Mouse (Mus musculus): ENCODE data around the gene Tbxas1. TPM values are rescaled to one million over a fixed set of nuclear protein-coding genes. Genes with fewer than 3 reads are reported as not detected.

The Tbxas1 gene
- polyA plus RNA-seq, 1 experiment, result 1.2 TPM

- 84% methylated on average over 2 of the region's 2 CpGs for WGBS
- no peak for TF ChIP-seq CTCF (IDR thresholded peaks at IDR 0.05; ENCODE audit: borderline replicate concordance, insufficient read depth, low read depth, low read length)
- TF ChIP-seq POLR2A (IDR thresholded peaks at IDR 0.05; ENCODE audit: borderline replicate concordance, insufficient read depth, low read length), result no peak
- H3K4me3 ChIP-seq (replicated peaks; ENCODE audit: insufficient read depth, low read depth, low read length), result no peak overlapping the region
- no peak overlapping the region for H3K27ac ChIP-seq (ENCODE audit: insufficient read depth, low read length)
- H3K4me1 ChIP-seq (ENCODE audit: control insufficient read depth, insufficient read depth, low read length), result no peaks in the 10 kb centered on the region
- H3K27me3 ChIP-seq (ENCODE audit: control insufficient read depth, insufficient read depth, low read length), result no peaks in the 10 kb centered on the region
- no peak for DNase-seq
These were observed 14.9 kb upstream of the Tbxas1 start for GRCm38 (mm10) chr6:38860301-38860700.

GRCm38 (mm10) chr6:38863595-38863994 lies 11.6 kb upstream of the Tbxas1 start:
- no peak overlapping the region for H3K4me3 ChIP-seq (replicated peaks; ENCODE audit: insufficient read depth, low read depth, low read length)
- no peak overlapping the region for H3K27ac ChIP-seq (ENCODE audit: insufficient read depth, low read length)
- whole genome bisulfite sequencing, result 66% methylated on average over 3 of the region's 3 CpGs
- no peak for DNase-seq
- no peaks in the 10 kb centered on the region for H3K27me3 ChIP-seq (ENCODE audit: control insufficient read depth, insufficient read depth, low read length)
- no peaks in the 10 kb centered on the region for H3K4me1 ChIP-seq (ENCODE audit: control insufficient read depth, insufficient read depth, low read length)
- no peak for TF ChIP-seq POLR2A (IDR thresholded peaks at IDR 0.05; ENCODE audit: borderline replicate concordance, insufficient read depth, low read length)
- no peak for TF ChIP-seq CTCF (IDR thresholded peaks at IDR 0.05; ENCODE audit: borderline replicate concordance, insufficient read depth, low read depth, low read length)

GRCm38 (mm10) chr6:38865805-38866204 lies 9.4 kb upstream of the Tbxas1 start:
- H3K27me3 ChIP-seq (ENCODE audit: control insufficient read depth, insufficient read depth, low read length), result no peaks in the 10 kb centered on the region
- DNase-seq, result no peak
- TF ChIP-seq POLR2A (IDR thresholded peaks at IDR 0.05; ENCODE audit: borderline replicate concordance, insufficient read depth, low read length) (no peak), CTCF (IDR thresholded peaks at IDR 0.05; ENCODE audit: borderline replicate concordance, insufficient read depth, low read depth, low read length) (no peak)
- H3K4me1 ChIP-seq (ENCODE audit: control insufficient read depth, insufficient read depth, low read length), result no peaks in the 10 kb centered on the region
- no peak overlapping the region for H3K4me3 ChIP-seq (replicated peaks; ENCODE audit: insufficient read depth, low read depth, low read length)
- no peak overlapping the region for H3K27ac ChIP-seq (ENCODE audit: insufficient read depth, low read length)

- DNase-seq, result no peak
- Histone ChIP-seq H3K27me3 (ENCODE audit: control insufficient read depth, insufficient read depth, low read length) (no peaks in the 10 kb centered on the region), H3K4me1 (ENCODE audit: control insufficient read depth, insufficient read depth, low read length) (no peaks in the 10 kb centered on the region), H3K4me3 (replicated peaks; ENCODE audit: insufficient read depth, low read depth, low read length) (no peak overlapping the region), H3K27ac (ENCODE audit: insufficient read depth, low read length) (no peak overlapping the region)
- WGBS, result 90% methylated on average over 1 of the region's 1 CpGs
- TF ChIP-seq CTCF (IDR thresholded peaks at IDR 0.05; ENCODE audit: borderline replicate concordance, insufficient read depth, low read depth, low read length) (no peak), POLR2A (IDR thresholded peaks at IDR 0.05; ENCODE audit: borderline replicate concordance, insufficient read depth, low read length) (no peak)
These were observed 8.8 kb upstream of the Tbxas1 start for GRCm38 (mm10) chr6:38866357-38866756.

GRCm38 (mm10) chr6:38866761-38867160 lies 8.4 kb upstream of the Tbxas1 start:
- Histone ChIP-seq H3K27me3 (ENCODE audit: control insufficient read depth, insufficient read depth, low read length) (no peaks in the 10 kb centered on the region), H3K27ac (ENCODE audit: insufficient read depth, low read length) (no peak overlapping the region), H3K4me1 (ENCODE audit: control insufficient read depth, insufficient read depth, low read length) (no peaks in the 10 kb centered on the region), H3K4me3 (replicated peaks; ENCODE audit: insufficient read depth, low read depth, low read length) (no peak overlapping the region)
- no peak for TF ChIP-seq POLR2A (IDR thresholded peaks at IDR 0.05; ENCODE audit: borderline replicate concordance, insufficient read depth, low read length)
- no peak for TF ChIP-seq CTCF (IDR thresholded peaks at IDR 0.05; ENCODE audit: borderline replicate concordance, insufficient read depth, low read depth, low read length)
- WGBS, result 84% methylated on average over 2 of the region's 2 CpGs
- no peak for DNase-seq

DNA sequence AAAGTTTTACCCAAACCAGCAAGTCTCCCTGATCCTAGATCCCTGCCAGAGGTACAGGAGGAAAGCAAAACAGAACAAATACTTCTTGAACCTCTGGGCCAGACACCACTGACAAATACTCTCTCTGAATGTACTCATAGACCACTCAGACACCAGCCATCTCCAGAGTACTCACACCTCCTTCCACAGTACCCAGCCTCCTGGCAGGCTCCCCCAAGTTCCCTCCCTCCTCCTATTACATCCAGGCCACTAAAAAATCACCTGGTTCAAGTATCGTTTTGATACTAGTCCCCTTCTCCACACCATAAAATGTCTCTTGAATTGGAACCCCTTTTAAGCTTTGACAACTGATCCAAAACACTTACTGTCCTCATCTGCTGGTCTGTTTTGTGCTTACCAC lies 7.9 kb upstream of the Tbxas1 start:
- H3K27me3 ChIP-seq (ENCODE audit: control insufficient read depth, insufficient read depth, low read length), result no peaks in the 10 kb centered on the region
- TF ChIP-seq POLR2A (IDR thresholded peaks at IDR 0.05; ENCODE audit: borderline replicate concordance, insufficient read depth, low read length) (no peak), CTCF (IDR thresholded peaks at IDR 0.05; ENCODE audit: borderline replicate concordance, insufficient read depth, low read depth, low read length) (no peak)
- no peak for DNase-seq
- 71% methylated on average over 1 of the region's 1 CpGs for WGBS
- H3K4me1 ChIP-seq (ENCODE audit: control insufficient read depth, insufficient read depth, low read length), result no peaks in the 10 kb centered on the region
- no peak overlapping the region for H3K4me3 ChIP-seq (replicated peaks; ENCODE audit: insufficient read depth, low read depth, low read length)
- no peak overlapping the region for H3K27ac ChIP-seq (ENCODE audit: insufficient read depth, low read length)

- Histone ChIP-seq H3K4me3 (replicated peaks; ENCODE audit: insufficient read depth, low read depth, low read length) (no peak overlapping the region), H3K27me3 (ENCODE audit: control insufficient read depth, insufficient read depth, low read length) (no peaks in the 10 kb centered on the region), H3K27ac (ENCODE audit: insufficient read depth, low read length) (no peak overlapping the region), H3K4me1 (ENCODE audit: control insufficient read depth, insufficient read depth, low read length) (no peaks in the 10 kb centered on the region)
- WGBS, result 100% methylated on average over 1 of the region's 1 CpGs
- TF ChIP-seq CTCF (IDR thresholded peaks at IDR 0.05; ENCODE audit: borderline replicate concordance, insufficient read depth, low read depth, low read length) (no peak), POLR2A (IDR thresholded peaks at IDR 0.05; ENCODE audit: borderline replicate concordance, insufficient read depth, low read length) (no peak)
- no peak for DNase-seq
These were observed 6.2 kb upstream of the Tbxas1 start for GRCm38 (mm10) chr6:38868974-38869373.

DNA sequence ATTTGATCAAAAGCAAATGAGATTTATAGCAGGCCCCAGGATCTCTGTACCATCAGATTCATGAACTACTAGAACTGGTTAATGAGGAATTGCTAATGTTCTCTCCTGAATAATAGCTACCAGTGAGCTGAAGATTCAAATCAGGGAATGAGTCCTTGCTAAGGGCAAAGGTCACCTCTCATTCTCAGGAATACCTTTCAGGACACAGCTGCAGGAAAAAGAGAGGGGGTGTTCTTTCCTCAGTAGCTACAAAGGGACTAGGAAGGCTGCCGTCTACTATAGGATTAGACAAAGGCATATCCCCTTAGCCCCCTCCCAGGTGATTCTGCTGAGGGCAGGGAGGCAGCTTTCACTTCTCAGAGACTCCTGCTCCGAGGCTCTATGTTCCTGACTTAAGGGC lies 5.1 kb upstream of the Tbxas1 start:
- no peak overlapping the region for H3K4me3 ChIP-seq (replicated peaks; ENCODE audit: insufficient read depth, low read depth, low read length)
- no peaks in the 10 kb centered on the region for H3K27me3 ChIP-seq (ENCODE audit: control insufficient read depth, insufficient read depth, low read length)
- no peak for TF ChIP-seq POLR2A (IDR thresholded peaks at IDR 0.05; ENCODE audit: borderline replicate concordance, insufficient read depth, low read length)
- no peak for TF ChIP-seq CTCF (IDR thresholded peaks at IDR 0.05; ENCODE audit: borderline replicate concordance, insufficient read depth, low read depth, low read length)
- no peak for DNase-seq
- H3K4me1 ChIP-seq (ENCODE audit: control insufficient read depth, insufficient read depth, low read length), result no peaks in the 10 kb centered on the region
- H3K27ac ChIP-seq (ENCODE audit: insufficient read depth, low read length), result no peak overlapping the region
- WGBS, result 75% methylated on average over 2 of the region's 2 CpGs

All from cerebellum, adult 2 months (tissue).